Mouse (Mus musculus): ENCODE data around the gene Cdh6.
A peak's percentile ranks its signal among the peaks of the same experiment; 100 is the strongest.

The Cdh6 gene

DNA sequence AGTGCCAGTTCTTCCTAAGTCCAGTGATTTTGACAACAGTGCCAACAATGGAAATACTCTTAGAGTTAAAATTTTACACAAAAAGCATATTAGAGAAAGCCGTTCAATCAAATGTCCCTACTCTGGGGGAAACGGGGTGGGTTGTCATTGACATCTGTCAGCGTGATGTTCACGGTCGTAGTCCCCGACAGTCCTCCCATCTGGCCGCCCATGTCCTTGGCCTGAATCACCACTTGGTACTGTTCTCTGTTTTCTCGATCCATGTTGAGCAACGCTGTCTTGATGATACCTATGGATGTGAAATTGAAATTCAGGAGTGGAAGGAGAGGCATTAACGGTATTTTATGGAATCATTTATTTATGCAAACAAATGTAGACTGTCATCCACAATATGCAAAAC, 116.2 kb downstream of the Cdh6 start:
- no peak for DNase-seq

DNA sequence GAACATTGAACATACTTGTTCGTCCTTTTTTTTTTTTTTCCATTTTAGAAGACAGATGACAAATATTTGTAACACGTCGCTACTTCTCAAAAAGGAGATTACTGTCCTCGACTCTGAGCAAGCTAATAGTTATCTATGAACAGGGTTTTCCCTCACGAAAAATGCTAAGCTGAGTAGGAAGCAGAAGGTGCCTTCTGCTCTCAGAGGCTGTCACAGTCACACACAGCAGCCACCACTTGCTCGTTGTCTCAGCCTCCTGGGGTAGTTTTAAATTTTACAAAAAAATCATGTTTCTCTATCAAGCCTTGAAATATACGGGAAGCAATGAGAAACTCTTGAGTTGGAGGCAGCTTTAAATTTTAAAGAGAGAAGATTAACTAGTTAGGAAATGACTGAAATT, 125.6 kb downstream of the Cdh6 start:
- DNase-seq: no peak

DNA sequence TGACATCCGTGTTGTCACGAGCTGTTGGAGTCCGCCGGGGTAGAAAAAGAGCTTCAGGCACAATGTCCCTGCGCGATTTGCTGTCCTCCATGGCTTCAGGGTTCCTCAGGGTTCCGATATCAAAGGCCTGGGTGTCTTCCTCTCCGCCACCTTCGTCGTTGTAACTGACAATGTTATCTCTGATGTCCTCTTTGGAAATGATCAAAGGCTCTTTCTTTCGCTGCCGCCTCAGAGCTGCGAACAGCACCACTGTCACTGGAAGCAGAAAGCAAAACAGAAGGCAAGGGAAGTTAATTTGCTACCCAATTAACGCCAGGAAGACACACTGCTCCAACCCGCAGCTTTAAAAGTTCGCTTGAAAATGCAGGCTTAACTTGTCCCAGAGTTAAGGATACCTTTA, 139.0 kb downstream of the Cdh6 start:
- no peak for DNase-seq

DNA sequence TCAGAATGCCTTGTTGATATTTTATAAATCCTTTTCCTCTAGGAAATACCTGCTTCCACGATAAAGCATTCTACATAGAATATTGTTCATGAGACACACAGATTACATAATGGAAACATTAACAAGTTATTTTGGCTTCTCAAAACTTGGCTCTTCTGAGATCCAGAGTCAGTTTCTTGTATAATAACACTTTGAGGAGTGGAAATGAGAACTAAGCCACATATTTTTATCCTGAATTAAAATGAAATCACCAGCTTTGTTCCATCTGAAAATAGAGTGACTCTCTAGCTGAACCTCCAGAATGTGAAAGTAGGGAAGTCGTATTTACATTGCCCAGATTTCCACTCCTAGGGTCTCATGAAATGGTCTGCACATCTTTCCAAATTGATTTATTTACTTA, 142.8 kb downstream of the Cdh6 start:
- DNase-seq: no peak

DNA sequence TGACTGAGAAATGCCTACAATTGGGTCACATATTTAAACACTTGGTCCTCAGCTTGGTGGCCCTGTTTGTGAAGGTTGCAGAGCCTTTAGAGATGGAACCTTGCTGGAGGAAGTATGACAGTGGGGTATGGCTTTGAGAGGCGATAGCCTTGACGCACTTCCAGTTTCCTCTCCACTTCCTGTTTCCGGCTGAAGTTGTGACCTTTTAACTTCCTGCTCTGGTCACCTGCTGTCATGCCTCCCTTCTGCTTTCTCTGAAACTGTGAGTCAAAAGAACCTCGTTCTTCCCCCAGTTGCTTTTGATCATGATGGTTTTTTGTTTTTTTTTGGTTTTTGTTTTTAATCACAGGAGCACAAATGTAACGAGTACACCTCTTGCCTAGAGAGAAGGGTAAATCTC, 146.0 kb downstream of the Cdh6 start:
- DNase-seq: no peak

DNA sequence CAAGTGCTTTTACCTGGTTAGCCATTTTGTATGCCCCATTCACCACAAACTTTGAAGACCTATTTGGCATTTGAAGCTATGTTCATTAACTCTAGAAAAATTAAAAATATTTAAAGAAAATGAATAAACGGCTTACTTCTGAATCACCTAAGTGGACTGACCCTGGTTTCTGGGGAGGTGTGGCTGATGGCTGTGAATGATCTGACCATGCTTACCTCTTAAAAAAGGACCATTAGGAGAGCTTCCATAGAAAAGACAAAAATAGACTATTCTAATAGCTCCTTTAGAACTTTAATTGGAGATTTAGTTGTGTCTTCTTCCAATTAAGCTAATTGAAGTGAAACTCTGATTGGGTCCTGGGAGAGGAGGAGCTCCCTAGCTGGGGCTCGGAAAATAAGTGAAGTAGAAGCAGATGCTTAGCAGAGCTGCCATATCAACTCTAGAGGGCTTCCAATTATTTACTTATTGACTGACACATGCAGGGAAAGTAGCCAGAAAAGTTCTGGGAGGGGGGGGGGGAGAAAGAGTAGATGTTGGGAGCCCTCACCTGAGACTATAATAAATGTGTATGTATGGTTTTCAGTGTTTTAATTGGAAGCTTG, 156.6 kb downstream of the Cdh6 start:
- no peak for DNase-seq

DNA sequence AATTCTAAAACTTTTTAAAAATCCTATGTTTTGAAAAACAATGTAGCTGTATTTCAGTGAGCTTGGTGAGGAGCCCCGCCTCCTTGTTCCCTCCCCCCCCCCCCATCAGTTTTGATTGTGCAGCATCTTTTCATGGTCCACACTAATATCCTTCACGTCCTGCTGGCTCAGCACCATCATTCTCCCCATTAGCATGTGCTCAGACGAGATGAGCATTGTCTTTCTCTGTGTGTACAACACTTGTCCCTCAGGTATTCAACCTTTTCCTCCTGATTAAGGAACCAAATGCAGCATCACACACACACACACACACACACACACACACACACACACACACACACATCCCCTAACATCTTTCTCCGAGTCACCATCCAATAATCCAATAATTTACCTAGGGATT, 164.7 kb downstream of the Cdh6 start:
- no peak for DNase-seq

DNA sequence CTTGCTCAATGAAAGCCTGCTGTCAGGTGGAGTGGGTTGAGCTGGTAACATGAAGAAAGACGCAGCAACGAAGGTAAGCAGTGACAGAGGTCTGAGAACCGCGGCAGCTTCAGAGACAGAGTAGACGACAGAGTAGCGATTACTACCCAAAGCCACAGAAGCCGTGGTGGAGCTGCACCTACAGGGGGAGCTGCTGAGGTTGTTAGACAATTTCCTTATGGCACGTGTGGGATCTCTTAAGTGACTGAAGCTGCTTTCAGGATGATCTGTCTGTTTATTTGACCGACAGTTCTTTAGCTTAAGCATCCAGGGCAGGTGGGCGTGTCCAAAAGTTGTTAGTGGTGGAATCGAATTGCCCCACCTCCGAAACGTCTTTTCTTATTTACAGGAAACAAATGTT, 167.5 kb downstream of the Cdh6 start:
- no peak for DNase-seq

DNA sequence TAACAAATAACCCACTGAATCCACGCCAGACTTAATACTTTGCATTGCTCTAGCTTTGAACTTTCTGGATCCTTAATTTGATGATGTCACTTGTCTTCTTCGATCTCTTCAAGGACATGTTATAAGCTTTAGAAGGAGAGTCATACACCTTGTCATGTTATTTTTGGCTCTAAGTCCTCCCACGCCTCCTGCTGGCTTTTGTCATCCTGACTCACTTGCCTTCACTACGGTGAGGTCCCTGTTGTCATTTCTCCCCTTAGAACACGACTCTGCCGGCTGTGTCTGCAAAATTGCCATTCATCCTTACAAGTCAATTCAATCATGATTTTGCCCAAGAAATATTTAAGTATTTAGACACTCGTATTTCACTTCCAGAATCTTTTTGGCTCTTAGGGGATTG, 171.9 kb downstream of the Cdh6 start:
- peak; percentile 19 for DNase-seq

DNA sequence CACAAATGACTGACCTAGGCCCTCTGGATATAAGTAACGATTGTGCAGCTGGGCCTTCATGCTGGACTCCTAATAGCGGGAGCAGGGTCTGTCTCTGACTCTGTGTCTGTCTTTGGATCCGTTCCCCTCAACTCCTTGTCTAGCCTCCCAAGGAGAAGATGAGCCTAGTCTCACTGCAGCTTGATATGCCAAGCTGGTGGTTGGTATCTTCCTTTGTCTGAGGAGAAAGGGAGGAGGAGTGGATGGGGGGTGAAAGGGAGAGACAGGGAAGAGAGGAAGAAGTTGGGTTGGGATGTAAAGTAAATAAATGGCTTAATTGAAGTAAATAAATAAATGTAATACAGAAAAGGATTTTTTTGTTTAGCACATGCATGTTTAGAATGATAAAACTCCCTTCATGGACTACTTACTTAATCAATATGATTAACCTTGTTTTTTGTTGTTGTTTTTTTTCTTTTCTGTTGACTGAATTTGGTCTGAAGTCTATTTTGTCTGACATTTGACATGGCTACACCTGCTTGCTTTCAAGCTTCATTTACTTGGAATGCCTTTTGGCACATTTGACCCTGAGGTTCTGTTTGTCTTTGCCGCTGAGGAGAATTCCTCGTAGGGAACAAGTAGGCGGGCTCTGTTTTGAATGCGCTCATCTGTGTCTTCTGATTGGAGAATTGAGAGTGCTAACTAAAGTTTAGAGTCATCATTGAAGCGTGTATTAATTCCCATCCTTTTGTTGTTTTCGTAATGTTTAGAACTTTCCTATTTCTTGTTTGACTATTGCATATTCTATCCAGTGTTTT, 178.7 kb downstream of the Cdh6 start:
- no peak for DNase-seq

Data from right cerebral cortex, adult 18-20 months (tissue).